Mouse (Mus musculus) CD4-positive, CD25-positive, alpha-beta regulatory T cell, adult 2 months (primary cell): ENCODE data around the gene Dnm3.
A peak's percentile ranks its signal among the peaks of the same experiment; 100 is the strongest.

Experiments used
- DNase-seq: peaks from one replicate; pipeline ENCODE4 v3.0.0-alpha.2; 2012; ENCODE audit warnings: low read depth, low spot score

The Dnm3 gene

GRCm38 (mm10) chr1:161998781-161999180 lies 479.1 kb downstream of the Dnm3 start:
- DNase-seq: no peak

- no peak for DNase-seq
Observed at GRCm38 (mm10) chr1:161992389-161992788, 485.4 kb downstream of the Dnm3 start.

GRCm38 (mm10) chr1:161991846-161992245 lies 486.0 kb downstream of the Dnm3 start:
- no peak for DNase-seq

- no peak for DNase-seq
Observed at GRCm38 (mm10) chr1:161990684-161991578, 486.9 kb downstream of the Dnm3 start.

- no peak for DNase-seq
Observed at GRCm38 (mm10) chr1:161983979-161984566, 493.8 kb downstream of the Dnm3 start.

- DNase-seq: no peak
Observed at GRCm38 (mm10) chr1:161983451-161983850, 494.4 kb downstream of the Dnm3 start.

- DNase-seq: no peak
Observed at GRCm38 (mm10) chr1:161980626-161981298, 497.1 kb downstream of the Dnm3 start.

- no peak for DNase-seq
Observed at GRCm38 (mm10) chr1:161980046-161980445, 497.8 kb downstream of the Dnm3 start.

GRCm38 (mm10) chr1:161979536-161979935 lies 498.3 kb downstream of the Dnm3 start, which contains the start of gene 4930558K02Rik:
TSS of gene 4930558K02Rik (minus strand) at chr1:161979636.
- no peak for DNase-seq

- DNase-seq: no peak
Observed at GRCm38 (mm10) chr1:161978173-161978700, 499.6 kb downstream of the Dnm3 start.

- DNase-seq: no peak
Observed at GRCm38 (mm10) chr1:161977331-161977730, 500.5 kb downstream of the Dnm3 start.

GRCm38 (mm10) chr1:161976255-161977182 lies 501.3 kb downstream of the Dnm3 start:
- DNase-seq: peak; percentile 90

- no peak for DNase-seq
Observed at GRCm38 (mm10) chr1:161972233-161972632, 505.6 kb downstream of the Dnm3 start.

GRCm38 (mm10) chr1:161970874-161971273 lies 507.0 kb downstream of the Dnm3 start:
- DNase-seq: no peak

- peak; percentile 88 for DNase-seq
Observed at GRCm38 (mm10) chr1:161968589-161969407, 509.0 kb downstream of the Dnm3 start, which contains the start of gene Pigc. TSS of gene Pigc (plus strand) at chr1:161969186.

- no peak for DNase-seq
Observed at GRCm38 (mm10) chr1:161967936-161968335, 509.9 kb downstream of the Dnm3 start.

- DNase-seq: peak; percentile 59
Observed at GRCm38 (mm10) chr1:161962465-161963377, 515.1 kb downstream of the Dnm3 start.

GRCm38 (mm10) chr1:161957964-161958950 lies 519.6 kb downstream of the Dnm3 start:
- DNase-seq: no peak
